Mouse (Mus musculus) left cerebral cortex, adult 11 months (tissue): ENCODE data around the gene Wdr89.

Experiments used
- DNase-seq: peaks from one replicate; pipeline ENCODE4 v3.0.0; 2022; ENCODE audit warnings: low spot score

Wdr89 gene

GRCm38 (mm10) chr12:75668916-75669257 is 450 bp downstream of the Wdr89 start:
- peak; percentile 12 for DNase-seq

- DNase-seq, result no peak
These were observed 1.1 kb downstream of the Wdr89 start for GRCm38 (mm10) chr12:75668221-75668620.

GRCm38 (mm10) chr12:75666939-75667338 is 2.4 kb downstream of the Wdr89 start:
- no peak for DNase-seq

GRCm38 (mm10) chr12:75664516-75664810 is 4.9 kb downstream of the Wdr89 start:
- no peak for DNase-seq

GRCm38 (mm10) chr12:75663646-75664515 is 5.5 kb downstream of the Wdr89 start:
- DNase-seq, result no peak

- no peak for DNase-seq
These were observed 7.0 kb downstream of the Wdr89 start for GRCm38 (mm10) chr12:75662376-75662775.

GRCm38 (mm10) chr12:75658403-75658802 is 10.9 kb downstream of the Wdr89 start:
- no peak for DNase-seq

GRCm38 (mm10) chr12:75656580-75656979 is 12.8 kb downstream of the Wdr89 start:
- peak; percentile 25 for DNase-seq

GRCm38 (mm10) chr12:75654247-75654801 is 15.0 kb downstream of the Wdr89 start:
- no peak for DNase-seq

GRCm38 (mm10) chr12:75649706-75650093 is 19.6 kb downstream of the Wdr89 start:
- DNase-seq, result no peak

GRCm38 (mm10) chr12:75649058-75649705 is 20.2 kb downstream of the Wdr89 start:
- DNase-seq, result peak; percentile 13

- DNase-seq, result no peak
These were observed 21.1 kb downstream of the Wdr89 start for GRCm38 (mm10) chr12:75648281-75648680.

GRCm38 (mm10) chr12:75647663-75648062 is 21.7 kb downstream of the Wdr89 start:
- DNase-seq, result no peak

- no peak for DNase-seq
These were observed 23.6 kb downstream of the Wdr89 start for GRCm38 (mm10) chr12:75645780-75646179.

- no peak for DNase-seq
These were observed 27.6 kb downstream of the Wdr89 start for GRCm38 (mm10) chr12:75641726-75642125.

- no peak for DNase-seq
These were observed 31.0 kb downstream of the Wdr89 start for GRCm38 (mm10) chr12:75638345-75638744.

- no peak for DNase-seq
These were observed 32.2 kb downstream of the Wdr89 start for GRCm38 (mm10) chr12:75637103-75637502.

- no peak for DNase-seq
These were observed 33.4 kb downstream of the Wdr89 start for GRCm38 (mm10) chr12:75635771-75636430.

- no peak for DNase-seq
These were observed 39.7 kb downstream of the Wdr89 start for GRCm38 (mm10) chr12:75629618-75630017.

- DNase-seq, result no peak
These were observed 46.0 kb downstream of the Wdr89 start for GRCm38 (mm10) chr12:75623292-75623691.

- DNase-seq, result no peak
These were observed 46.5 kb downstream of the Wdr89 start for GRCm38 (mm10) chr12:75622835-75623234.

GRCm38 (mm10) chr12:75616841-75617240 is 52.5 kb downstream of the Wdr89 start:
- no peak for DNase-seq
